Mouse (Mus musculus) kidney, embryonic 16.5 days (tissue): ENCODE results near the gene Picalm. TPM values are rescaled to one million over a fixed set of nuclear protein-coding genes. Genes with fewer than 3 reads are reported as not detected.

ENCODE experiments used
- ATAC-seq: fragments of 200-750 bp; cut with Nextera tagmentation; 2 replicates; pipeline ENCODE4 v1.8.0; 2017; ENCODE audit warnings: moderate TSS enrichment; ENCODE audit not compliant: low FRiP score, low TSS enrichment
- H3K27ac ChIP-seq: fragments of 300-500 bp; sonication (generic); 2 replicates; pipeline ENCODE4 v1.5.1; 2014; ENCODE audit warnings: low read length
- H3K27me3 ChIP-seq: fragments of 300-500 bp; sonication (generic); 2 replicates; pipeline ENCODE4 v1.6.1; 2014; ENCODE audit warnings: low read length, control low read depth, mixed read lengths; ENCODE audit not compliant: insufficient read depth
- H3K36me3 ChIP-seq: fragments of 300-500 bp; sonication (generic); 2 replicates; pipeline ENCODE4 v1.6.1; 2014; ENCODE audit warnings: low read length, control low read depth, mixed read lengths; ENCODE audit not compliant: insufficient read depth
- H3K4me1 ChIP-seq: fragments of 300-500 bp; sonication (generic); 2 replicates; pipeline ENCODE4 v1.6.1; 2014; ENCODE audit warnings: low read length, control low read depth, mixed read lengths; ENCODE audit not compliant: insufficient read depth
- H3K4me2 ChIP-seq: fragments of 300-500 bp; sonication (generic); replicated peaks from 2 replicates; pipeline ENCODE4 v1.6.1; 2014; ENCODE audit warnings: low read depth, low read length
- H3K4me3 ChIP-seq: fragments of 300-500 bp; sonication (generic); 2 replicates; pipeline ENCODE4 v1.5.1; 2014; ENCODE audit warnings: mild to moderate bottlenecking, low read length
- H3K9ac ChIP-seq: fragments of 300-500 bp; sonication (generic); replicated peaks from 2 replicates; pipeline ENCODE4 v1.6.1; 2014; ENCODE audit warnings: low read length
- H3K9me3 ChIP-seq: fragments of 300-500 bp; sonication (generic); 2 replicates; pipeline ENCODE4 v1.6.1; 2016; ENCODE audit warnings: low read length, control low read depth
- WGBS: fragments of 180-500 bp; shearing (Covaris S2); extraction: QIAGEN DNeasy Blood & Tissue Kit; methylation state at CpG from one replicate; pipeline ENCODE4 v1.1.7; 2014; 5-methylcytosine and 5-hydroxymethylcytosine counted together
- polyA plus RNA-seq: library from polyadenylated mRNA; unstranded; fragments of >200 nt; fragmentation: Nextera tagmentation; extraction: Ambion mirVana; gene quantifications from 2 replicates; pipeline ENCODE4 v1.2.1, GENCODE M21; 2015

Gene Picalm
- polyA plus RNA-seq: 34.7 and 39.9 TPM in 2 replicates

DNA sequence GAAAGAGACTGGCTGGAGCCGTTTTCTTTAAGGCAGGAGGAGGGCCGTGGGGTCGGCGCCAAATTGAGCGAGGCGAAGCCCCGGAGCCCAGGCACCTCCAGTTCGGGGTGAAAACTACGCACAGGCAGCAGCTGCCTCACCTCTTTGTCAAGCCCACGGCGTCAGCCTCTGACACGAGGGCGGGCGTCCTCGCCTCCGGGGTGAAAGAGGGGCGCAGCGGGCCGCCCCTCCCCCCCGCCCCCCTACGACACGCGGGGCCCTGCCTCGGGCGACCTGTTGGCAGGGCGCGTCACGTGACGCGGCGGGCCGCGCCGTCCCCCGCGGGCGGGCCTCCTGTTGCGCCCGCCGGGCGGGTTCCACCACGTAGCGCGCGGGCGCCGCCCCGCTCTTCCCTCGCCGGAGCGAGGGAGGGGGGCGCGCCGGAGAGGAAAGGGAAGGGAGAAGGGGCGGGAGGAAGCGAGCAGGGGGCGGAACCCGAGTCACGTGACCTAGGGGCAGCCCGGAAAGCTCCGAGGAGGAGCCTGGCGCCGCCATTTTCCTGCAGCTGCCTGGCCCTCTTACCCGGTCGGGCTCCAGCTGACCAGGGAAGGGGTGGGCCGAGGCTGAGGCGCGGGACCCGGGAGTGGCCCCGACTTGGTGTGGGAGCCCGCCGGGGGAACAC, at the start of gene Picalm:
Gene Picalm, plus strand, starts transcription at position 482 of the 661 bp plus-strand sequence.
- WGBS: under 1% methylated on average over 42 of the region's 72 CpGs
- Histone ChIP-seq H3K36me3 (no peaks in the 10 kb centered on the region), H3K9me3 (no peaks in the 10 kb centered on the region), H3K4me1 (peaks cover 16% of the 10 kb centered on the region), H3K27ac (peak within 1 kb of the TSS; percentile 100), H3K27me3 (no peaks in the 10 kb centered on the region), H3K4me3 (peak within 1 kb of the TSS; percentile 94), H3K4me2 (peak within 1 kb of the TSS; percentile 75), H3K9ac (peak within 1 kb of the TSS; percentile 98)
- peak; percentile 96 for ATAC-seq

DNA sequence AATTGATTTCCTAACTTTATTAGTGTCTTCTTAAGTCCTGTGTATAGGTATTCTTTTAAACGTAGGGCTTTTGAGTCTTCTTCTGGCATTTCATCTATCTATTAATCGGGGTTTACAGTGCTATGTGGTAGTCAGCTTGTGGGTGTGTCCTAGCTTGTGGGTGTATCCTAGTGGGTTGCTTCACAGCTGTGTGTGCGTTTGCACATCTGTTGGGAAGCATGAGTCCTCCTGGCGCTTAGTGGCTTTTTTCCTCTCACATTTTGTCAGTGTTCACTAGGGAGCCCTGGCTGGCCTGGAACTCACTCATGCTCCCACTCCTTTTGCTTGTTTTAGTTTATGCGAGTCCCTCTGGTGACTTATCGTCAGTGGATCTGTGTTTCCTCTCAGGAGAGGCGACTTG, 46.2 kb upstream of the Picalm start:
- ATAC-seq: no peak

DNA sequence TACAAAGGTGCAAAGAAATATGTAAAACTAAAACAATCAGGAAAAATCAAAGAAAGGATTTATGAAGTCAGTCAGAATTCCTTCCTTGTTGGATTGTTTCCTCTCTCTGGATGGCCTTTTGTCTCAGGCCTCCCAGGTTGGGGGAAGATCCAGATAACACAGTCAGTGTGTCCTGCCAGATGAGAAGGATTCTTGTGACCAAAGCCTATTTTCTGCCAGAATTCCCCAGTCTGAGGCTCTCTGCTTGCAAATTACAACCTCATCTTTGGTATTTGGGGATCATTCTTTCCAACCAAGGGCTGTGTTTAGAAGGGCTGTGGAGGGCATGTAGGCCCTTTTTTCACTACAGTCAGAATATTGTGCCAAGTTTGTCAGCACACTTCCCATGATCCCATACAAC, 45.5 kb upstream of the Picalm start:
- Histone ChIP-seq H3K27me3 (no peaks in the 10 kb centered on the region), H3K27ac (no peak overlapping the region), H3K4me2 (no peak overlapping the region), H3K36me3 (no peaks in the 10 kb centered on the region), H3K4me1 (peaks cover 12% of the 10 kb centered on the region; the same call in 1 of the 2 replicates), H3K4me3 (no peak overlapping the region), H3K9me3 (no peaks in the 10 kb centered on the region), H3K9ac (no peak overlapping the region)
- no peak for ATAC-seq

More for the DNA sequence above, 46.2 kb upstream of the Picalm start:
- Histone ChIP-seq H3K9ac (no peak overlapping the region), H3K27ac (no peak overlapping the region), H3K4me3 (no peak overlapping the region), H3K4me1 (peaks cover 10% of the 10 kb centered on the region; the same call in 1 of the 2 replicates), H3K36me3 (no peaks in the 10 kb centered on the region), H3K9me3 (no peaks in the 10 kb centered on the region), H3K27me3 (no peaks in the 10 kb centered on the region), H3K4me2 (no peak overlapping the region)
- WGBS: 78% methylated on average over 7 of the region's 7 CpGs

DNA sequence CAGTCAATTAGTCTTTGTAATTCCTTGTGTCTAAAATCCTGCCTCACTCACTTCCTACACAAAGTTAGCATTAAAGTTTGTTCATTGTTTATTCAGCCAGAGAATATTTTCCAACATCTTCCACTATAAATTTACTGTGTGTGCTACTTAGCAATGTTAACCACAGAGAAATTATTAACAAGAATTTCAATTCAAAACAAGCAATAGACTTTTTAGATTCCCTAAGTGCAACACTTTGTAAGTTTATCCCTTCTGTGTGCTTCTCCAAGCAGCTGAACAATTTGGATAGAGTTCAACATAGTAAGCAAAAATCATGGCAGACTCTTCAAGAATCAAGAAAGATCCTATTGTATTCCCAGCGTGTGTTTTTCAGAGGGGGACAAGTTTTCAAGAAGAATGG, 44.3 kb upstream of the Picalm start:
- Histone ChIP-seq H3K9me3 (no peaks in the 10 kb centered on the region), H3K4me3 (no peak overlapping the region), H3K27ac (no peak overlapping the region), H3K4me2 (no peak overlapping the region), H3K4me1 (peaks cover 12% of the 10 kb centered on the region; the same call in 1 of the 2 replicates), H3K9ac (no peak overlapping the region), H3K27me3 (no peaks in the 10 kb centered on the region), H3K36me3 (no peaks in the 10 kb centered on the region)
- no peak for ATAC-seq
- WGBS: 32% methylated on average over 1 of the region's 1 CpGs

DNA sequence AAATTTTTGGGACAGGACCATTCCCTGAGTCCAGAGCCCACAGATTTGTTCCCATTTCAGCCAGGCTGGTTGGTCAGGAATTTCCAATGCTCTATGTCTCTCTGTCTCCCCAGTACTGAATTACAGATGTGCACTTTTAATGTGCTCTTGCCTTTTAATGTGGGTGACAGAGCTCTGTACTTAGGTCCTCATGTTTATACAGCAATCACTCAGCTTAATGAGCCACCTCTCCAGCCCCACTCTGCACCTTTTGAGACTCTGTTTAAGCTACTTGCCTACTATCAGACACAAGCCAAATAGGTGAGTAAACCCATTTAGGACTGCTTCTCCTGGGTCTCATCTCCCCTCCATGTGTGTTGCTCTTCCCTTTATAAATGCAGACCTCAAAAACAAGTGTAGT, 43.2 kb upstream of the Picalm start:
- H3K4me3 ChIP-seq: no peak overlapping the region
- no peaks in the 10 kb centered on the region for H3K9me3 ChIP-seq
- H3K27ac ChIP-seq: no peak overlapping the region
- H3K4me2 ChIP-seq: no peak overlapping the region
- no peaks in the 10 kb centered on the region for H3K36me3 ChIP-seq
- H3K9ac ChIP-seq: no peak overlapping the region
- no peaks in the 10 kb centered on the region for H3K27me3 ChIP-seq
- H3K4me1 ChIP-seq: peaks cover 14% of the 10 kb centered on the region
- no peak; the same call in 1 of the 2 replicates for ATAC-seq

DNA sequence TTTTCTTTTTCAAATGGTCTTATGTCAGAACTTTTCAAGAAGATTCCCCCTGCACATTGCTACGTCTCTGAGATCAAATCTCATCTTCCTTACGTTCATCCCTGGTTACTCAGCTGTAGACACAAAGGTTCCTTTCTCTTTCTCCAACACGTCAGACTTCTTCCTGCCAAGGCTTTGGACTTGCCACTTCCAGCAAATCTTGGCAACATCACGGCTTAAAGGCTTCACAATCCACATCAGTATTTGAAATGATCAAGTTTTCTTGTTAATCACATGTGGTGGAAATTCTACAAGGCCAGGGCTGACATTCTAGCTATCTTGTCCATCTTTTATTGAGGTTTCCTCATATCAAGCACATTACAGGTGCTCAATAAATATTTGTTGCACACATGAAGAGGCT, 39.0 kb upstream of the Picalm start:
- Histone ChIP-seq H3K36me3 (no peaks in the 10 kb centered on the region), H3K4me3 (no peak overlapping the region), H3K4me1 (peaks cover 16% of the 10 kb centered on the region; the same call in 1 of the 2 replicates), H3K27me3 (no peaks in the 10 kb centered on the region), H3K27ac (no peak overlapping the region), H3K9me3 (no peaks in the 10 kb centered on the region), H3K4me2 (no peak overlapping the region), H3K9ac (no peak overlapping the region)
- no peak for ATAC-seq
- WGBS: 79% methylated on average over 4 of the region's 4 CpGs

DNA sequence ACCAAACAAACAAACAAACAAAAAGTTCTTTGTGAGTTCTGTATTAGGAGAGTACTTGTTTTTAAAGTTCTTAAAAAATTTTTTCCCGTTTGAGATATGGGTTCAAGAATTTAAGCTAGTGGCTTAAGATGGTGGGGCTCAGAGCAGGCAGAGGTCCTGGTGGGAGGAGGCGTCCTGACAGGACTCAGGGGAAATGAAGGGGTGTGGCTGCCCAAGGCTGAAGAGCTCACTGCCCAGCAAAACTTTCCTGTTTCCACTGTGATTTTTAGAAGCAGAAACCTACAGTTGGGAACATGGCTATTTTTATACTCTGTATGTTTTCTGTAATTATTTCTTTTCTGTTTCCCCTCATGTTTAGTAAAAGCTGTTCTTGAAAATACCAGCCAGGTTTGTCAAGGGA, 38.3 kb upstream of the Picalm start:
- no peak for ATAC-seq
- H3K36me3 ChIP-seq: no peaks in the 10 kb centered on the region
- WGBS: 35% methylated on average over 2 of the region's 2 CpGs
- no peak overlapping the region for H3K4me2 ChIP-seq
- peak overlapping the region; percentile 66 for H3K27ac ChIP-seq
- H3K9me3 ChIP-seq: no peaks in the 10 kb centered on the region
- no peak overlapping the region for H3K9ac ChIP-seq
- no peaks in the 10 kb centered on the region for H3K27me3 ChIP-seq
- H3K4me3 ChIP-seq: no peak overlapping the region
- H3K4me1 ChIP-seq: peaks cover 16% of the 10 kb centered on the region; the same call in 1 of the 2 replicates

DNA sequence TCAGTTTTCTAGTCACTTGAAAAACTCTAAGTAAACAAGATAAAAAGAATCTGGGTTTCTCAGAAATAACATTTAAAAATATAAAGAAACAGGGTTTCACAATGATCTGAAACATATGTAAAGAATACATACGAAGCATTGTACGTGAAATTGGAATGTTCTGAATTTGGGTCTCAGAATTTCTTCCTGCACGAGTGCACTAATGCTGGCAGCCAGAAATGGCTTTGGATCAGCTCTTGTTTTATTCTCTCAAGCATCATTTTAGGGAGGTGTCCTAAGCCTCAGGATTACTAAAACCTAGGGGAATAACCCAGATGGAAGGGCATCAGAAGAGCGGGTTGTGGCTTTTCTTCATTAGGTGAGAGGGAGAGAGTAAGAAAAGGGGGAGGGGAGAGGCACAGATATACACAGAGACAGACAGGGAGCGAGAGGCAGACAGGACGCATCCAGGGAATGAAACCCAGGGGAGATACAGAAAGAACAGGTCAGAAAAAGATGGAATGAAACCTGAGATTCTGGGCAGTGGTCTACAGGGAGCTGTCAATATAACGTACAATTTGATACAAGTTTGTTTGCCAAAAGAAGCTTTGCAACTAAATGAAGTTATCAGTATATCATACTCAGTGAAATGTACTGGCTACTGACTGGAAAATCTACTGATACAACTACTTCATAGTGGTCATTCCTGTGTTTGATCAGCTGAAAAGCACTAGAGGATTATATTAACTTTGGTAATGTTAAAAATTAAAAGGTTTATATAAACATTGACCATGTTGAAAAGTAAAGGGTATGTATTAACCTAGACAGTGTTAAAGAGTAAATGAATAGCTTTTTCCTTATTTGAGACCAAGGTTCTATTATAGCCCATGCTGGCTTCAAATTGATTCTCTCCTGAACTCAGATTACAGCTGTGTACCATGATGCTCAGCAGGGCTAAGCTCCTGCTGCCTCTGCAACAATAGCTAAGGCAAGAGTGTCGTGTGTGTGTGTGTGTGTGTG, 37.3 kb upstream of the Picalm start:
- WGBS: 73% methylated on average over 8 of the region's 8 CpGs
- no peaks in the 10 kb centered on the region for H3K9me3 ChIP-seq
- no peaks in the 10 kb centered on the region for H3K36me3 ChIP-seq
- no peak overlapping the region for H3K9ac ChIP-seq
- H3K27me3 ChIP-seq: no peaks in the 10 kb centered on the region
- ATAC-seq: peak; percentile 93
- H3K27ac ChIP-seq: peak overlapping the region; percentile 88
- H3K4me3 ChIP-seq: no peak overlapping the region
- H3K4me1 ChIP-seq: peaks cover 16% of the 10 kb centered on the region; the same call in 1 of the 2 replicates
- H3K4me2 ChIP-seq: 0 out of 2 replicates have a peak overlapping the region, but pooled peaks have one; percentile 10

DNA sequence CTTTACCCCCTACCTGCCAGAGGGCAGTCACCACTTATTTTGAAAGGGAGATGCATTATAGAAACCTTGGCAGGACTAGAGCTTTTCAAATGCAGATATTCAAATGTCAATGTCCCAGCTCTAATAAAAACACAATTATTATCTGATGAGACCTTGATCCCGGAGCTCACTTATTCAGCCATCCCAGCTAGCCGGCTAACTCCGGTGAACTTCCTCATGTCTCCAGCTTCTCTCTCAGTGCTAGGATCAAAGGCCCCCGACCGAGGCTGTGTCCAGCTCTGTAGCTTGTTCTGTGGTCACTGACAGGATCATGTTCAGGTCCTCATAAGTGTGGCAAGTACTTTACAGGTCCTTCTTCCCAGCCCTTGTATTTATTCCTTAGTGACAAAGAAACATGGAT, 34.9 kb upstream of the Picalm start:
- H3K9ac ChIP-seq: no peak overlapping the region
- no peak overlapping the region for H3K4me3 ChIP-seq
- 90% methylated on average over 5 of the region's 5 CpGs for WGBS
- H3K36me3 ChIP-seq: no peaks in the 10 kb centered on the region
- H3K27ac ChIP-seq: no peak overlapping the region
- H3K4me1 ChIP-seq: peaks cover 14% of the 10 kb centered on the region; the same call in 1 of the 2 replicates
- no peaks in the 10 kb centered on the region for H3K27me3 ChIP-seq
- no peaks in the 10 kb centered on the region for H3K9me3 ChIP-seq
- no peak for ATAC-seq
- no peak overlapping the region for H3K4me2 ChIP-seq
